Mouse (Mus musculus) midbrain, embryonic 15.5 days (tissue): ENCODE measurements around the gene Uvrag. TPM values are rescaled to one million over a fixed set of nuclear protein-coding genes. Genes with fewer than 3 reads are reported as not detected.

Source experiments
- ATAC-seq: fragments of 200-750 bp; cut with Nextera tagmentation; replicated peaks from 2 replicates; pipeline ENCODE4 v1.8.0; 2017; ENCODE audit warnings: moderate TSS enrichment
- H3K27ac ChIP-seq: fragments of 300-500 bp; sonication (generic); 2 replicates; pipeline ENCODE4 v1.5.1; 2015; ENCODE audit warnings: mild to moderate bottlenecking, inconsistent platforms
- H3K27me3 ChIP-seq: fragments of 300-500 bp; sonication (generic); replicated peaks from 2 replicates; pipeline ENCODE4 v1.6.1; 2015; ENCODE audit warnings: inconsistent platforms
- H3K36me3 ChIP-seq: fragments of 300-500 bp; sonication (generic); replicated peaks from 2 replicates; pipeline ENCODE4 v1.6.1; 2015; ENCODE audit warnings: inconsistent platforms
- H3K4me1 ChIP-seq: fragments of 300-500 bp; sonication (generic); 2 replicates; pipeline ENCODE4 v1.6.1; 2015; ENCODE audit warnings: inconsistent platforms
- H3K4me2 ChIP-seq: fragments of 300-500 bp; sonication (generic); 2 replicates; pipeline ENCODE4 v1.6.1; 2015; ENCODE audit warnings: inconsistent platforms, mild to moderate bottlenecking, moderate library complexity
- H3K4me3 ChIP-seq: fragments of 300-500 bp; sonication (generic); 2 replicates; pipeline ENCODE4 v1.5.1; 2015; ENCODE audit warnings: mild to moderate bottlenecking, inconsistent platforms
- H3K9ac ChIP-seq: fragments of 300-500 bp; sonication (generic); 2 replicates; pipeline ENCODE4 v1.6.1; 2015; ENCODE audit warnings: mild to moderate bottlenecking, inconsistent platforms
- H3K9me3 ChIP-seq: fragments of 300-500 bp; sonication (generic); 2 replicates; pipeline ENCODE4 v1.6.1; 2016; ENCODE audit warnings: inconsistent platforms
- WGBS: fragments of 180-500 bp; shearing (Covaris S2); methylation state at CpG from one replicate; pipeline ENCODE4 v1.1.7; 2015; ENCODE audit warnings: mixed read lengths; 5-methylcytosine and 5-hydroxymethylcytosine counted together
- polyA plus RNA-seq: library from polyadenylated mRNA; unstranded; fragments of >200 nt; fragmentation: Nextera tagmentation; extraction: Ambion mirVana; gene quantifications from 2 replicates; pipeline ENCODE4 v1.2.1, GENCODE M21; 2015

Gene Uvrag
- polyA plus RNA-seq, 1 experiment from 2014 or later, result 16.8 TPM

GRCm38 (mm10) chr7:98944986-98945385 is 196.0 kb downstream of the Uvrag start:
- Histone ChIP-seq H3K9me3 (no peaks in the 10 kb centered on the region), H3K9ac (no peak overlapping the region), H3K4me3 (no peak overlapping the region), H3K4me2 (no peak overlapping the region), H3K36me3 (no peaks in the 10 kb centered on the region), H3K27ac (no peak overlapping the region), H3K4me1 (no peaks in the 10 kb centered on the region), H3K27me3 (no peaks in the 10 kb centered on the region)
- no peak for ATAC-seq
- WGBS, result 75% methylated on average over 3 of the region's 3 CpGs

GRCm38 (mm10) chr7:98943687-98944086 is 197.3 kb downstream of the Uvrag start:
- Histone ChIP-seq H3K4me1 (no peaks in the 10 kb centered on the region), H3K4me3 (no peak overlapping the region), H3K9ac (no peak overlapping the region), H3K4me2 (no peak overlapping the region), H3K27me3 (no peaks in the 10 kb centered on the region), H3K27ac (no peak overlapping the region), H3K9me3 (no peaks in the 10 kb centered on the region), H3K36me3 (no peaks in the 10 kb centered on the region)
- ATAC-seq, result no peak
- 88% methylated on average over 5 of the region's 5 CpGs for WGBS

GRCm38 (mm10) chr7:98942746-98943145 is 198.2 kb downstream of the Uvrag start:
- H3K36me3 ChIP-seq, result no peaks in the 10 kb centered on the region
- no peaks in the 10 kb centered on the region for H3K27me3 ChIP-seq
- no peaks in the 10 kb centered on the region for H3K9me3 ChIP-seq
- ATAC-seq, result no peak
- H3K4me1 ChIP-seq, result no peaks in the 10 kb centered on the region
- H3K4me2 ChIP-seq, result no peak overlapping the region
- H3K9ac ChIP-seq, result no peak overlapping the region
- H3K4me3 ChIP-seq, result no peak overlapping the region
- WGBS, result 88% methylated on average over 6 of the region's 6 CpGs
- H3K27ac ChIP-seq, result no peak overlapping the region

- H3K27me3 ChIP-seq, result no peaks in the 10 kb centered on the region
- no peak overlapping the region for H3K27ac ChIP-seq
- H3K4me2 ChIP-seq, result no peak overlapping the region
- H3K9ac ChIP-seq, result no peak overlapping the region
- no peaks in the 10 kb centered on the region for H3K36me3 ChIP-seq
- no peak for ATAC-seq
- H3K4me1 ChIP-seq, result peaks cover 4% of the 10 kb centered on the region; the same call in 1 of the 2 replicates
- no peaks in the 10 kb centered on the region for H3K9me3 ChIP-seq
- 66% methylated on average over 6 of the region's 6 CpGs for WGBS
- no peak overlapping the region for H3K4me3 ChIP-seq
Observed at GRCm38 (mm10) chr7:98939194-98939593, 201.7 kb downstream of the Uvrag start.

- Histone ChIP-seq H3K9me3 (no peaks in the 10 kb centered on the region), H3K4me3 (no peak overlapping the region), H3K4me2 (no peak overlapping the region), H3K27ac (no peak overlapping the region), H3K9ac (no peak overlapping the region), H3K36me3 (no peaks in the 10 kb centered on the region), H3K4me1 (peaks cover 4% of the 10 kb centered on the region; the same call in 1 of the 2 replicates), H3K27me3 (no peaks in the 10 kb centered on the region)
- 91% methylated on average over 7 of the region's 7 CpGs for WGBS
- no peak for ATAC-seq
Observed at GRCm38 (mm10) chr7:98938621-98939020, 202.3 kb downstream of the Uvrag start.

DNA sequence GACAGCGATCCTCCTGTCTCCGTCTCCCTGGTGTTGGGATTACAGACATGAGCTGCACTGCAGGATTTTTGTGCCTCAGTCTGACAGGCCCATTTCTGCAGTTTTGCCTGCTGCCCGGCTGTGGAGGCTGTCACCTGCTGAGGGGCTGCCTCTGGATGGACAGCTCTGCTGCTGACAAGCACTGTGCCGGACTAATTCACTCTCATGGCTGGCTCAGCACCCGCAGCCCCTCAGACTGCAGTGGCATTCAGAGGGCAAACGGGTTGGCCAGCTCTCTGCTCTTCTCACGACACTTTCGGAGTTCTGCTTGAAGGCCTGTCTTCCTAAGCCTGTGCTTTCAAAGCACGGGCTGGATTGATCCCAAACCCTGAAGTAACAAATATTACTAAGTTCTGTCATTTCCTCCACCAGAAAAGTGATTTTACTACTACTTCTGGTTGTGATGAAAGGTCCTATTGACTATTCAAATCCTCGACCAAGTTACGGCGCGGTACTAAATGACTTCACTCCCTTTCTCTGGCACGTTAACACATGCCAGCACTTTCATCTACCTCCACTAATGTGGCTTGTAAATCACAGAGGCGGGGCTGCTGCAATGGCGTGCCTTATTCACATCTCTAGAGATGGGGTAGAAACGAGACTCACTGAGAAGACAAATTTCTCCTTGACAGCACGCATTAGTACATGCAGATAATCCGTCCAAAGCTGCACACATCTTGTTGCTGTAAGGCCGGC is 203.7 kb downstream of the Uvrag start:
- peaks cover 4% of the 10 kb centered on the region; the same call in 1 of the 2 replicates for H3K4me1 ChIP-seq
- no peak for ATAC-seq
- no peak overlapping the region for H3K4me3 ChIP-seq
- H3K27ac ChIP-seq, result 0 out of 2 replicates have a peak overlapping the region, but pooled peaks have one; percentile 15
- no peak overlapping the region for H3K9ac ChIP-seq
- no peaks in the 10 kb centered on the region for H3K9me3 ChIP-seq
- 55% methylated on average over 20 of the region's 20 CpGs for WGBS
- H3K4me2 ChIP-seq, result no peak overlapping the region
- no peaks in the 10 kb centered on the region for H3K36me3 ChIP-seq
- H3K27me3 ChIP-seq, result no peaks in the 10 kb centered on the region

DNA sequence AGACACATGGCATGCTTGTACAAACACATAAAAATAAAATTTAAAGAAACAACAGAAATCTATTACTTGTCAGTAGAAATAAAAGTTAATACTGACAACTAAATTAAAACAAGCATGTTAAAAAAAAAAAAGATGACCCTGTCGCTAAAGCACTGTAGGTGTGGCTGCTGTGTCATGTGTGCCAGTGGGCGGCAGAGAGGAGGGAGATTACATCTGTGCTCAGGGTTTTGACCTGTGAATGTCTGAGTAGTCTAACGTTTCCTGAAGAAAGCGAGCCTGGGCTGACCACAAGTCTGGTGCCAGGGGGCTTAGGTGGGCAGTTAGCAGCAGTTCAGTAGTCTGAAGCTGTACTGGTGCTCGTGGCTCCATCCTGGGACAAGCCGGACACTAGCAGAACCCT is 205.2 kb downstream of the Uvrag start:
- Histone ChIP-seq H3K9me3 (no peaks in the 10 kb centered on the region), H3K36me3 (no peaks in the 10 kb centered on the region), H3K27ac (no peak overlapping the region), H3K27me3 (no peaks in the 10 kb centered on the region), H3K4me2 (no peak overlapping the region), H3K9ac (no peak overlapping the region), H3K4me1 (peaks cover 4% of the 10 kb centered on the region; the same call in 1 of the 2 replicates), H3K4me3 (no peak overlapping the region)
- ATAC-seq, result no peak
- WGBS, result 92% methylated on average over 6 of the region's 6 CpGs

DNA sequence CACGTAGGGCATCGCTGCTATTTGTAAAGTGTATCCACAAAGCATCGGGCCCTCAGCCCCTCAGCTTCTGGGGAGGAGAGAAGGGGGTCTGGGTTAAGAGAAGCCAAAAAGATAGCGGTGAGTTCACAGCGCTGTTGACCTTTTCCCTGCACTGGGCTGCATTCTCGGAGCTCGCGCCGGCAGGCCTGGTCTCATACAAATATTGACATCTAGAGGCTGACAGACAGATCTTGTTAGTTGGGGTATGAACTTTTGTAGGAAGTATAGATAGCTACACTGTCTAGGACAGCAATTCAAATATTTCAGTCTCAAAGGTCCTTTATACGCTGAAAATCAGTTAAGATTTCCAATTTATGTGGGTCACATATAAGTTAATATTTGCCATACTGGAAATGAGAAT is 205.7 kb downstream of the Uvrag start:
- 87% methylated on average over 10 of the region's 10 CpGs for WGBS
- Histone ChIP-seq H3K27me3 (no peaks in the 10 kb centered on the region), H3K4me3 (no peak overlapping the region), H3K9ac (no peak overlapping the region), H3K4me1 (peaks cover 4% of the 10 kb centered on the region; the same call in 1 of the 2 replicates), H3K9me3 (no peaks in the 10 kb centered on the region), H3K36me3 (no peaks in the 10 kb centered on the region), H3K4me2 (no peak overlapping the region), H3K27ac (no peak overlapping the region)
- ATAC-seq, result no peak

DNA sequence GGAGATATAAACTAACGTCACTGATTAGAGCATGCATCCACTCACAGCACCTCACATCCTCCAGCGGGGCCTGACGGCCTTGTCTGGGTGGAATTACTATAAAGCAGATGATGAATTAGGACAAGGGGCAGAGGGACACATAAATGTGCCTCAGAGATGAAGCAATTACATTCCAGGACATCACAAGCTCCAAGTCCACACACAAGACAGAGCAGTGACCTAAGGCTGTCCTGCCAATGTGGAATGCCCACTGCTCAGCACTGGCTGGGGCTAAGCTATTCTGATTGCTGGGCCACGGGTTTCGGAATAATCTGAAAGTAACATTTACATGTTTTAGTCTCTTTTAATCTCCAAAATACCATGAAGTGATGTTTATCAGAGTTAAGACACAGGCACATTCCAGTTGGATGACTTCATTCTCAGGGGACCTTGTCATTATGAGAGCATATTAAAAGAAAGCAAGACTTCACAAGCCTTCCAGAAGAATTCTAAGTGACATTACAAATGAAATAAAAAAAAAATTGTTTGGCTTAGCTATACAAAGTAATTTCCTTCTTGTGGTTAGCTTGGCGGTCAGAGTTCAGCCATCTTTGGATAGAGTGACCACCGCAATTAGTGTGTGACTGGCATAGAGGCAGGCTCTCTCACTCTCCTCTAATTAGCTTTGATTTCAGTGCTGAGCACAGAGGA is 212.5 kb downstream of the Uvrag start:
- Histone ChIP-seq H3K4me2 (no peak overlapping the region), H3K4me3 (no peak overlapping the region), H3K9ac (no peak overlapping the region), H3K9me3 (no peaks in the 10 kb centered on the region), H3K4me1 (peaks cover 19% of the 10 kb centered on the region), H3K36me3 (no peaks in the 10 kb centered on the region), H3K27me3 (no peaks in the 10 kb centered on the region), H3K27ac (no peak overlapping the region)
- WGBS, result 68% methylated on average over 7 of the region's 7 CpGs
- ATAC-seq, result no peak

- Histone ChIP-seq H3K27ac (no peak overlapping the region), H3K27me3 (no peaks in the 10 kb centered on the region), H3K4me3 (no peak overlapping the region), H3K9ac (no peak overlapping the region), H3K4me1 (peaks cover 19% of the 10 kb centered on the region), H3K9me3 (no peaks in the 10 kb centered on the region), H3K36me3 (no peaks in the 10 kb centered on the region), H3K4me2 (no peak overlapping the region)
- no peak for ATAC-seq
- 79% methylated on average over 10 of the region's 10 CpGs for WGBS
Observed at GRCm38 (mm10) chr7:98926906-98927528, 213.9 kb downstream of the Uvrag start.

DNA sequence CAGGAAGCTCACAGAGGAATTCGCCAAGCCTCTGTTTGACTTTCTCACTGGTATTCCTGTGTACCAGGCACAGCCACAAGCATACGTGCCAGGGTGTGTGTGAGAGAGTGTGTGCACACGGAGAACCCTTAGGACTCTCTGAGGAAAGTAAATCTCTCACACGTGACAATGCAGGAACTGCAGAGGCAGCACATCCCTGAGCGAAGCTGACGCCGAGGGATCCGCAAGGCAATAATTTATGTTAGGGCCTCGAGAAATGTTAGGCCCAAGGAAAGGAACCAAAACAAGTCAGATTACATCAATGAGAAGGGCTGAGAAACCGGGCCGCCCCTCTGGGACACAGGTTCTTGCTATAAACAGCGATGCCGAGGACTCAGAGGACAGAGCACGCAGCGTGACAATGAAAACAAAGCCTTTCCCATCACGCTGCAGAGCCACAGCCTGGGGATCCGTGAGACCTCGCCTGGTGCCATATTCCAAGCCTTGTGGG is 216.5 kb downstream of the Uvrag start:
- ATAC-seq, result peak; percentile 83
- WGBS, result 24% methylated on average over 18 of the region's 18 CpGs
- H3K4me3 ChIP-seq, result 0 out of 2 replicates have a peak overlapping the region, but pooled peaks have one; percentile 5
- no peaks in the 10 kb centered on the region for H3K36me3 ChIP-seq
- peak overlapping the region; percentile 83 for H3K27ac ChIP-seq
- H3K4me2 ChIP-seq, result peak overlapping the region; percentile 38
- H3K9me3 ChIP-seq, result no peaks in the 10 kb centered on the region
- peak overlapping the region; percentile 32 for H3K9ac ChIP-seq
- no peaks in the 10 kb centered on the region for H3K27me3 ChIP-seq
- H3K4me1 ChIP-seq, result peaks cover 17% of the 10 kb centered on the region

DNA sequence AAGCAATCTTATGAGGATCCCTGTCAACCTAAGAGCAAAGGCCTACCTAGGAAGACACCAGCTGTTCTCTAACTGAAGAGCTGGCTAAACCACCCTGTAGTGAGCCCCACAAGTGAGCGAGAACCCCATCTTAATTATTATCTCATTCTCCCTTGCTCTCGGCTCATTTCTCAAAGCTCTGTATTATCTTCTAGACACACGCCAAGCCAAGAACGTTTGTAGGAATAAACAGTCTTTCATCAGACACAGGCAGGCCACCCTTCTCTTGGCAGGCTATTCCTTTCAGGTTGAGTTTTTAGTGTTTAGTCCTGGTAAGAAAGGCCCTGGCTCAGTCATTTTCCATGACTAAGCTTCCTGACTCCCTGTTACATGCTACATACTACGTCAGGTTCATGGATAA is 218.0 kb downstream of the Uvrag start:
- Histone ChIP-seq H3K4me1 (peaks cover 17% of the 10 kb centered on the region), H3K4me3 (no peak overlapping the region), H3K4me2 (no peak overlapping the region), H3K9me3 (no peaks in the 10 kb centered on the region), H3K9ac (no peak overlapping the region), H3K36me3 (no peaks in the 10 kb centered on the region), H3K27me3 (no peaks in the 10 kb centered on the region), H3K27ac (no peak overlapping the region)
- no peak for ATAC-seq
- WGBS, result 87% methylated on average over 5 of the region's 5 CpGs
